Mouse (Mus musculus) adrenal gland, adult 18-20 months (tissue): ENCODE data around the gene Pwwp2a. TPM values are rescaled to one million over a fixed set of nuclear protein-coding genes. Genes with fewer than 3 reads are reported as not detected.
A peak's percentile ranks its signal among the peaks of the same experiment; 100 is the strongest.

Source experiments
- DNase-seq, 2 experiments: peaks; one replicate each; pipeline ENCODE4 v3.0.0; 2021 to 2022; ENCODE audit warnings: low spot score in 2 of 2
- total RNA-seq, 2 experiments: library from RNA; stranded (reverse); gene quantifications; 1 replicate in 1 of 2; 2 replicates in 1 of 2; pipeline ENCODE4 v1.2.3; 2021

The Pwwp2a gene
- total RNA-seq, 2 experiments from 2014 or later, result 26.6 to 27.1 TPM

GRCm38 (mm10) chr11:43712178-43712577 lies 30.4 kb downstream of the Pwwp2a start:
- no peak for DNase-seq

- DNase-seq, result no peak
These were observed 41.6 kb downstream of the Pwwp2a start for GRCm38 (mm10) chr11:43723411-43723810.

- DNase-seq, result no peak
These were observed 46.0 kb downstream of the Pwwp2a start for GRCm38 (mm10) chr11:43727796-43728195.

- DNase-seq, result no peak
These were observed 47.0 kb downstream of the Pwwp2a start for GRCm38 (mm10) chr11:43728737-43729301.

- DNase-seq, result peak; percentile 90 to 93
These were observed 65.7 kb downstream of the Pwwp2a start, which contains the start of gene Ttc1 for GRCm38 (mm10) chr11:43747233-43748226. Gene Ttc1, minus strand, starts transcription at chr11:43748008.

- no peak for DNase-seq
These were observed 69.7 kb downstream of the Pwwp2a start for GRCm38 (mm10) chr11:43751542-43751941.

GRCm38 (mm10) chr11:43754568-43754967 lies 72.8 kb downstream of the Pwwp2a start:
- no peak for DNase-seq

GRCm38 (mm10) chr11:43755411-43755810 lies 73.6 kb downstream of the Pwwp2a start:
- no peak for DNase-seq

- DNase-seq, result no peak
These were observed 76.6 kb downstream of the Pwwp2a start for GRCm38 (mm10) chr11:43758436-43758835.

- peak; percentile 66 to 69 for DNase-seq
These were observed 85.3 kb downstream of the Pwwp2a start for GRCm38 (mm10) chr11:43766922-43767648.

GRCm38 (mm10) chr11:43767749-43768148 lies 86.0 kb downstream of the Pwwp2a start:
- DNase-seq, result no peak

GRCm38 (mm10) chr11:43770110-43770509 lies 88.3 kb downstream of the Pwwp2a start:
- DNase-seq, result no peak

Other genes with a start within 250 kb of the Pwwp2a start
- 10 to 100 TPM; 38.6 to 41.8 TPM for gene Slu7, start 248.3 kb upstream of the Pwwp2a start, total RNA-seq
- gene C1qtnf2, start 207.7 kb upstream of the Pwwp2a start, total RNA-seq, result 1 to 10 TPM; 7.7 to 8.7 TPM
- 1 to 10 TPM; 1.3 to 2.5 TPM for gene Ccnjl, start 153.2 kb upstream of the Pwwp2a start, total RNA-seq
- gene 4933415A04Rik, start 95.0 kb upstream of the Pwwp2a start, total RNA-seq, result under 1 TPM; 0.43 to 0.48 TPM
- not detected for gene Fabp6, start 80.5 kb upstream of the Pwwp2a start, total RNA-seq
- 10 to 100 TPM; 65.2 to 69.5 TPM for gene Ttc1, start 66.0 kb downstream of the Pwwp2a start, total RNA-seq
- gene Adra1b, start 219.2 kb downstream of the Pwwp2a start, total RNA-seq, result 1 to 10 TPM; 1.8 to 2.9 TPM